Mouse (Mus musculus): ENCODE measurements around the gene Marcks. TPM values are rescaled to one million over a fixed set of nuclear protein-coding genes. Genes with fewer than 3 reads are reported as not detected.
A peak's percentile ranks its signal among the peaks of the same experiment; 100 is the strongest.

Gene Marcks
- total and polyA plus RNA-seq, 3 experiments = 16.9 to 80.7 (median 74.2) TPM

DNA sequence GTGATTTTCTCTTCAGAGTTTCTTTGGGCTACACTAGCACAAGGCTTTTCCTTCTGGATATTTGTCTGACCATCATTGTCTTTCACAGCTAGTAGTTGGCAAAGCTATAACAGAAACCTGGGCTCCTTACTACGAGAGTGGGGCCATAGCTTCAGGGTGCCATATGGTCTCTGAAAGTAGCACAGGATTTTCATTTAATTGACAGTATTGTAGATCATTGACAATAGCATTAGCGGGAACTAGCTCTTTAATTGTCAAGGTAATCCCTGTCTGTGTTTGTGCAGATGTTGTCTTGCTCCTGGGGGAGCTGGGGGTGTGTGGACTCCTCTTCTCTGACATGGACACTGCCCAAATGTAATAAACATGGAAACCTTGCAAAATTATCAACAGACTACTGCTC, 37.0 kb downstream of the Marcks start:
- in situ Hi-C loops (cut with MboI; ENCODE audit: low pct_ligation_motif_present, low pct_unique_long_range_greater_than_20kb, low sequenced_read_pairs) (no loop called here), dilution Hi-C loops (cut with MboI; ENCODE audit: extremely low pct_ligation_motif_present, extremely low pct_unique_long_range_greater_than_20kb, low sequenced_read_pairs) (no loop called here)
- H3K36me3 ChIP-seq (replicated peaks in 1 of 2; ENCODE audit: control insufficient read depth in 1 of 2, insufficient read depth in 1 of 2, low read length in 1 of 2) = no peaks in the 10 kb centered on the region
- H3K79me2 ChIP-seq (replicated peaks; ENCODE audit: control insufficient read depth, extremely low read depth, insufficient read depth, poor library complexity, severe bottlenecking) = no peaks in the 10 kb centered on the region
- TF ChIP-seq BHLHE40 (IDR thresholded peaks at IDR 0.05; ENCODE audit: low read depth, low read length) (no peak), EP300 (IDR thresholded peaks at IDR 0.05; ENCODE audit: low read length) (no peak), SIN3A (IDR thresholded peaks at IDR 0.05; ENCODE audit: low read length) (no peak), GABPA (IDR thresholded peaks at IDR 0.05; ENCODE audit: insufficient replicate concordance, low read depth, low read length) (no peak), RAD21 (IDR thresholded peaks at IDR 0.05; ENCODE audit: low read depth, low read length) (no peak), MEF2A (IDR thresholded peaks at IDR 0.05; ENCODE audit: borderline replicate concordance, low read depth, low read length) (no peak), CHD1 (IDR thresholded peaks at IDR 0.05; ENCODE audit: low read depth, low read length) (no peak), NELFE (IDR thresholded peaks at IDR 0.05; ENCODE audit: low read depth, low read length) (no peak), ETS1 (conservative IDR thresholded peaks at IDR 0.05; ENCODE audit: low read depth, low read length) (no peak), ELF1 (IDR thresholded peaks at IDR 0.05; ENCODE audit: low read depth, low read length) (no peak), USF2 (conservative IDR thresholded peaks at IDR 0.05; ENCODE audit: low read depth, low read length) (no peak), POLR2AphosphoS2 (IDR thresholded peaks at IDR 0.05; ENCODE audit: low read depth, low read length) (no peak), PAX5 (IDR thresholded peaks at IDR 0.05; ENCODE audit: low read length) (no peak), POLR2A (IDR thresholded peaks at IDR 0.05; ENCODE audit: low read depth, low read length) (no peak), USF1 (IDR thresholded peaks at IDR 0.05; ENCODE audit: low read depth, low read length) (no peak), RCOR1 (conservative IDR thresholded peaks at IDR 0.05; ENCODE audit: low read depth, low read length) (no peak)
- no peaks in the 10 kb centered on the region for H3K9me3 ChIP-seq (replicated peaks; ENCODE audit: low read length)
- H3K27me3 ChIP-seq (replicated peaks) = no peaks in the 10 kb centered on the region
- no peak overlapping the region for H3K4me2 ChIP-seq (ENCODE audit: insufficient read depth, low read depth, poor library complexity, severe bottlenecking)
- H3K4me1 ChIP-seq (ENCODE audit: control insufficient read depth in 1 of 2, insufficient read depth in 2 of 2) = no peaks in the 10 kb centered on the region; a peak in 1 of 4 replicates
- H3K27ac ChIP-seq (ENCODE audit: insufficient read depth, low read depth) = no peak overlapping the region
- H3K4me3 ChIP-seq (replicated peaks in 1 of 3; ENCODE audit: low read depth in 2 of 3, low read length in 2 of 3, poor library complexity in 1 of 3) = no peak overlapping the region
- no peak for DNase-seq (ENCODE audit: extremely low read depth)
- H3K9ac ChIP-seq (ENCODE audit: insufficient read depth, low read depth) = no peak overlapping the region

DNA sequence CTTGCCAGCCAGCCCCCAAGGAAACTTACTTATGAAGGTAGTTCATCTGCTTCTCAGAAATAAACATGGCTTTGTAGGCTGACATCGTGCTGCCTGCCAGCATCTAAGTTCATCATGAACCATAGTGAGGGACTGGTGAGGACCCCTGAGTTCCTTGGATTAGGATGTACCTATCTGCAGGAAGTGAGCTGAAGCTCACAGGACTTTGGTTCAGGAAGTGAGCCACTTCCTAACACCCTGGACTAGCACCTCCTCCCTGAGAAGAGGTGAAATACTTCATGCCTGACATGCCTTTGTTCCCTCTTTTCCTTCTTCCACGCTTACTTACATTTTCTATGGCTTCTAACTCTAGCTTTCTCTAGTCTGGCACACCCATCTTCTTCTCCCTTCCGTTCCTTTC, 42.2 kb downstream of the Marcks start:
- peaks cover 0 to 3% of the 10 kb centered on the region in 2 experiments; a peak in 1 of 4 replicates for H3K4me1 ChIP-seq (ENCODE audit: control insufficient read depth in 1 of 2, insufficient read depth in 2 of 2)
- H3K27ac ChIP-seq (ENCODE audit: insufficient read depth, low read depth) = no peak overlapping the region
- H3K27me3 ChIP-seq (replicated peaks) = no peaks in the 10 kb centered on the region
- no peak for DNase-seq (ENCODE audit: extremely low read depth)
- H3K9me3 ChIP-seq (replicated peaks; ENCODE audit: low read length) = no peaks in the 10 kb centered on the region
- TF ChIP-seq ZMIZ1 (IDR thresholded peaks at IDR 0.05; ENCODE audit: low read depth, low read length) (no peak), ZNF384 (IDR thresholded peaks at IDR 0.05; ENCODE audit: low read depth, low read length) (peak; percentile 49)
- no peak overlapping the region for H3K9ac ChIP-seq (ENCODE audit: insufficient read depth, low read depth)
- in situ Hi-C loops (cut with MboI; ENCODE audit: low pct_ligation_motif_present, low pct_unique_long_range_greater_than_20kb, low sequenced_read_pairs) = no loop called here
- H3K36me3 ChIP-seq (replicated peaks in 1 of 2; ENCODE audit: control insufficient read depth in 1 of 2, insufficient read depth in 1 of 2, low read length in 1 of 2) = no peaks in the 10 kb centered on the region
- H3K79me2 ChIP-seq (replicated peaks; ENCODE audit: control insufficient read depth, extremely low read depth, insufficient read depth, poor library complexity, severe bottlenecking) = no peaks in the 10 kb centered on the region
- no peak overlapping the region for H3K4me3 ChIP-seq (replicated peaks in 1 of 3; ENCODE audit: low read depth in 2 of 3, low read length in 2 of 3, poor library complexity in 1 of 3)
- no peak overlapping the region for H3K4me2 ChIP-seq (ENCODE audit: insufficient read depth, low read depth, poor library complexity, severe bottlenecking)
- dilution Hi-C loops (cut with MboI; ENCODE audit: extremely low pct_ligation_motif_present, extremely low pct_unique_long_range_greater_than_20kb, low sequenced_read_pairs) = no loop called here
